Mouse (Mus musculus) erythroblast, adult 5-6 weeks (primary cell): Measurements from ENCODE around the gene Hgf. TPM values are rescaled to one million over a fixed set of nuclear protein-coding genes. Genes with fewer than 3 reads are reported as not detected.

Source experiments
- total RNA-seq, 2 experiments: library from RNA; stranded (forward) in 1 of 2; stranded (reverse) in 1 of 2; fragments of 150-400 nt in 1 of 2; fragments of 200-764, 138-1000 nt in 1 of 2; gene quantifications; 2 replicates each; pipeline versions ENCODE4 v1.2.3 to v1.2.4; 2015 to 2017; ENCODE audit warnings: low replicate concordance in 2 of 2

Hgf gene
- total RNA-seq, 2 experiments from 2014 or later: 3.2 to 4.0 TPM

Other genes starting within 250 kb of the Hgf start
- gene Gm28710, start 238.3 kb downstream of the Hgf start, total RNA-seq (2015; ENCODE audit: low replicate concordance): not detected in 2 replicates
- gene Gm28710, start 238.3 kb downstream of the Hgf start, total RNA-seq (2017; ENCODE audit: low replicate concordance): not detected in 2 replicates